Mouse (Mus musculus): ENCODE measurements at regions not wholly inside any gene's neighbourhood (a gene's known extent, or its start where the extent isn't known, plus 50 kb on each side); places are given as distances from the start of the nearest gene placed in this dataset.

DNA sequence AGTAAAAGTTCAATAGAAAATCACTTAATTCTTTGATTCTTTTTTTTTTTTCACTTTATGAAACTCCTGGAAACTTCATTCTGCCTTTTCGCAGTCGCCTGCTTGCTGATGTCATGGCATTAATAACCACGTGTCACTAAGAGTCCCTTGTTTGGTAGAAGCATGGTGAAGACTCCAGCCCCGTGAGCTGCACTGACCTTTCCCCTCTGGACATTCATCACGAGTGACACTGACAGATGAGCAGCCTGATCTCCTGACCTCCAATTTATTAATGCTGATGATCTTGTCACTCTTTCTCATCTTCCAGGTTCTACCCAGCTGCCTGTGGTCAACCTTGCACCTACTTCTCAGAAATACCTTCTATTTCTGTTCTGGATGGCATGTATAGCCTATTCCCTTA lies 867.1 kb upstream of the Slit2 start:
- no peak for DNase-seq (ENCODE audit: low spot score in 2 of 2)

DNA sequence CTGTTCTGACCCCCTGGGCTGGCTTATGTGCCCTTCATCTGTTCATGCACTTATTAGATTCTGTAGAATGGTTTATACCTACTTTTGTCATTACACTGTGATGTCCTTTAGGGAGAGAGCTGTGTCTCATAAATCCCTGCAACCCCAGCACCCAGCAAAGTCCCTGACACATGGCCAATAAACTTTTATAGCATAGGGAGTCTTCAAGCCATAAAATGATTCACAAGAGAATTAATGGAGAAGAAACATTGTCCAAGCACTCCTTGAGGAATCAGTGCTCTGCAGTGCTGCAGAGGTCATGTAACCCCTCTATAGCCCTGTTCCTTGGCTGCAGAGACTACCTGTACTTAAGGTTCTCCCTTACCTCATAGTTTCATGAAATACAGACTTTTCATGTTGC lies 887.2 kb upstream of the Slit2 start:
- DNase-seq (ENCODE audit: low spot score in 2 of 2) = no peak

DNA sequence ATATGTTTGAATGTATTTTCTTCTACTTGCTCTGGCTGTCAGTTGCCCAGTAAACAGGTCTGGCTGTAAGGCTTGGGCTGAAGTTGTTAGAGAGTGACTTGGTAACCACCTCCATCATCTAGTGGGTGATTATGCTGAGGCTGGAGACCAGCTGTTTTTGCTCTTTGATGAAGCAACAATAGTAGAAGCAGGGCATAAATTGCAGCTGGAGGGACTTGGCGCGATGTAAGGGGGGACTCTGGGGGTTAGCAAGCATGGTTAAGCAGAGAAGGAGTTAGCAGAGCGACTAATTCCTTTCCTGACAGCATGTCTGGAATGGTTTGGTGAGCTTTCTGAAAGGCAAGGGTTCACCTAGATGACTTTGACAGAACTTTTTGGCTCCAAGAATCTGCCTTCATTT lies 930.0 kb upstream of the Slit2 start:
- DNase-seq (ENCODE audit: low spot score in 2 of 2) = no peak

DNA sequence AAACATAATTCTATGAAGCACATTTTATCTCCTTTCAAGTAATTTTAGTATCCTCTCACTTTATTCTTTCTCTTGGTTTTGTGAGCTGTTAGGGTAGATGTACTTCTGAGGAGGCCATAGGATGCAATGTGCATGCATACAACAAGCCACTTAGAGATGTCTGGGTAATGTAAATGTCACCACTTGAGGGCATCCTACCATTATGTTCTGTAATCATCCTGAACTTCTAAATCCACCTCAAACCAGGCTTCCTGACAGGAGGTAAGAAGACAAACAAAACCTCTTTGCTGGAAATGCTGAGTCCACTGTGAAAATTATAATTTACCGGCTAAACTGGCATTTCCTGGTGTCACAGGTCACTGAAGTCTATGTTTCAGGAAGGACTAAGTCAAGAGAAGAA lies 946.2 kb upstream of the Slit2 start:
- no peak for DNase-seq (ENCODE audit: low spot score in 2 of 2)

DNA sequence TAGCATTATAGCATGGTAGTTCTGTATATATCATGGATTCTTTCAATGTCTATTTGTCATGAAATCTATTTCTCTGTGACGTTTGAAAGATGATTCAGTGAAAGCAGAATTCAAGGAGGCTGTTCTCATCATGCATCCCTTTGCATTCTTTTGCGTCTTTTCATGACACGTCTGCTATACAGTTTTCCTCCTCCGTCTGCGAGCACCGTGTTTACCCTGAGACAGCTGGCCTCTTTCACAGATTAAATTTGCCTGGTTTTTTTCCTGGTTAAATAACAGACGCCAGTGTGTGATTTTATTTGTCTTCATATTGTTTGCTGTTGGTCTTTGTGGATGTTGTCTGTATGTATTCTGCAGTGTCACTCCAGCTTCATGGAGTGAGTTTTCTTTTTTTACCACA lies 948.9 kb upstream of the Slit2 start:
- no peak for DNase-seq (ENCODE audit: low spot score in 2 of 2)

DNA sequence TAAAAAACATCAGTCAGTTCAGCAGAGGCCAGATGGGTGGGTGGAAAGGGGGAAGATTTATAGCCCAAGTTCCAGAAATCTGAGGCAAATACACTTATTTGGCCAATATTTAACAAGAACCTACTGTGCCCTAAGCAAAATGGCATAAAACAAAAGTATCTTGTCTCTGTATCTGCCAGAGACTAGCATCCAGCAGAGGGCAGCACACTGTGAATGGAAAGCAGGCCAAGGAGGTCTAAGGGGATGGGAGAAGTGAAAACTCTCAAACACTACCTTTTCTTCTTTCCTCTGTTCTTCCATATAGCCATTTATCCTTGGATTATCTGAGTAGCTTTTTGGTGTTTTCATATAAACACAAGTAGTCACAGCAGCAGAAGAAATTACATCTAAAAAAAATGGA lies 968.6 kb upstream of the Slit2 start:
- DNase-seq (ENCODE audit: low spot score in 2 of 2) = peak in 1 of 2 experiments; percentile 31

DNA sequence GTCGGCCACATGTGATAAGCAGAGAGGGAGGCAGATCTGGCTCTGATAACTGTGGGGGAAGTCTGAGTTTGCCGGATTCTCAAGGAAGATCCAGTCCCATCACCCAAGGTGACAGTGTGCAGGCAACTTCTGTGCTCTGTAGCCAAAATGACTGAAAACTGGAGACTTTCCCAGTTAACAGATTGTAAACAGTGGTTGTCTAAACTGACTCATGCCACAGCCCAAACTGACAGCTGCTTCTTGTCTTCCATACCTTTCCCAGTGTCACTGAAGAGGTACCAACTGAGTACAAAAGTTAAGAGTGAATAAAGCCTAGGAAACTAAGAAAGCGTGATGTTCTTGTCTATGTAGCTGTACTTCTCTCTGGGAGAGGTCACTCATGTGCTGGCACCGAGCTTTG lies 990.4 kb upstream of the Slit2 start:
- no peak for DNase-seq (ENCODE audit: low spot score in 2 of 2)

DNA sequence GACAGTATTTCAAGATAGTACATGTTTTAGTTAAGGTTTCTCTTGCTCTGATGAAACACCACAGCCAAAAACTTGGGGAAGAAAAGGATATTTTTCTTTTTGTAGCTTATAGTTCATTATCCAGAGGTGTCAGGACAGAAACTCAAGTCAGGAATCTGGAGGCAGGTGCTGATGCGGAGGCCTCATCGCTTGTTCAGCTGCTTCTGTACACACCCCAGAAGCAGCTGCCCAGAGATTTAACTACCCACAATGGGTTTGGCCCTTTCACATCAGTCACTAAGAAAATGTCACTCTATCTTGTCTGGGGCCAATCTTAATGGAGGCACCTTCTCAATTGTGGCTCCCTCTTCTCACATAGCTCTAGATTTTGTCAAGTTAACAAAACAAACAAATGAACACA lies 996.4 kb upstream of the Slit2 start:
- DNase-seq (ENCODE audit: low spot score in 2 of 2) = no peak

DNA sequence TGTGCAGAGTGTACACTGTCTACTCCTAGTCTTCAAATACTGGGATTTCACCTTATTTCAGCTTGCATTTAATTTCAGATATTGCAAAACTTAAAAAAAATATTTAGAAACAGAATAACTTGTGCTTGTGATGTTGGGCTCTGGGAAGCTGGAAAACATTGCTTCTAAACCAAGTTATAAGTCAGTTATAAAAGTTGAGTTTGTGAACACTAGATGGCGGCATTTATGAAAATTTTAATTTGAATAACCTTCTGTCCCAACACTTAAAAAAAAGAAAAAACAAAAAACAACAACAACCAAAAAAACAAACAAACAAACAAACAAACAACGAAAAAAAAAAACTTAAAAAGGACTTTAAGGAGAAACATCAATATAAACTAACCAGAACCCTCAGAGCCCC lies 1002.6 kb upstream of the Slit2 start:
- DNase-seq (ENCODE audit: low spot score in 2 of 2) = no peak

DNA sequence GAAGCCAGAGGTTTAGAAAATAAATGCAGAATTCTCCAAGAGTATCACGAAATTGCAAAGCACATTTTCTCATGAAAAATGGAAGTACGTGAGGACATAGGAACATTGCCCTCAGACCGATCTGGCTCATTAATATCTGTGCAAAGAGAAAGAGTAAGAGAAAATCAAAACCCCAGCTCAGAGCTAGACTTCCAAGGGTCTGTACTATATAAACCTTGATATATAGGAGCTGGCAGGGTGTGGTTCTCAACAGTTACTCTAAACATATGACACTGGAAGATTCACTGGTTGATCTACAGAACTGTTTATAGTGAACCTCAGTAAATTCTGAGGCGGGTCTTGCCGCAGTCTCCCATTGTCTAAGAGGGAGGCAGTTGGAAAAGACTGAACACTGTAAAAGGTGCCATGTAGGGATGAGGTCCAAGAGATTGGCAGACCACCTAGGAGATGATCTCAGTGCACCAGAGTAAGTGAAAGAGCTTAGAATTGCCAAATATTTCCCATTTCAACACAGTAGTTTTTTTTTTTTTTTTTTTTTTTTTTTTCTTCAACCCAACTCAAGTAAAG lies 1014.0 kb upstream of the Slit2 start:
- no peak for DNase-seq (ENCODE audit: low spot score in 2 of 2)

DNA sequence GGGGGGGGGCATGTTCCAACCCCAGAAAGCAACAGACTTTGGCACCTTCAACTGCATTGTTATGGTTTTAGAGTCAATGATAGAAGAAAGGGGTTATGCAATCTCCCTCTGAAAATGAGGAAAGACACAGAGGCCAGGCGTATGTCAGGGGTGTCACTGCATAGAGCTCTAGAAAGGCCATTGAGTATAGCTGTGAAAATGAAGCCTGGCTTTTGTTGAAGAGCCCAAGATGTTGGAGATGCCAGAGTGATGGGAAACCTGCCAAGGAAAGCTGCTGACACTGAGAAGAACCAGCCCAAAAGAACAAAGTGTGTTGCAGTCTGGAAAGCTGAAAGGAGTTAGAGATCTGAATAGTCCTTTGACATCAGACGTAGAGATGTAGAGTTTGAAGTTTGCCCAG lies 1022.2 kb upstream of the Slit2 start:
- no peak for DNase-seq (ENCODE audit: low spot score in 2 of 2)

DNA sequence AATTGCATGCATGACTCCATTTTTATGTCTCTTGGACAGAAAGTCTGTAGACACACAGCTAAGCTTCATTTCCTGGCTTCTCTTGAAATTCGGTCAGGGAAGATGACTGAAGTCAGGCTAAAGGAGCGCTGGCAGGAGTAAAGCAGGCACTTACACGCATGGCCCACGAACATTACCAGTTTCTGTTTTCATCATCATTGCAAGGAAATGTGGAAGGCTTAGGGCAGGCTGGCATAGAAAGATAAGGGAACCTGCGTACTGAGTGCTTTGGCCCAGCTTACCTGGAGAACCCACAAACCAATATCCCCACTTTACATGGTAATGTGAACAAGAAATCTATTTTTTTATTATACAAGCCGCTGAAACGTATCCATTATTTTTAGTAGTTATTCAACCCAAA lies 1056.6 kb upstream of the Slit2 start:
- DNase-seq (ENCODE audit: low spot score in 2 of 2) = no peak

DNA sequence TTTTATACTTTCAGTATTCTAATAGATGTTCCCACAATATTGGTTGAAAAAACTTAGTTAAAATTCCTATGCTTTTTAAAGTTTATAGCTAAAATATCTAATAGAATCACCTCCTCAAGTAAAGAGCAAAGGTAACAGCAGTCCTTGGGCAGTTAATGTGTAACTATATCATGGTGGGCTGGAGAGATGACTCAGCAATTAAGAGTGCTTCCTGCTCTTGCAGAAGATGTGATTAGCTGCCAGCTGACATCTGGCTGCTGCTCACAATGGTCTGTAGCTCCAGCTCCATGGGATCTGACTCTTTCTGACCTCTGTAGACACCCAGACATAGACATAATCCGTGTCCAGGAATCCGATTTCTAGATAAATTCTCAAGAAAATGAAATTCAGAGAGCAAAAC lies 1044.5 kb upstream of the Lcorl start:
- no peak for DNase-seq (ENCODE audit: low spot score in 2 of 2)

DNA sequence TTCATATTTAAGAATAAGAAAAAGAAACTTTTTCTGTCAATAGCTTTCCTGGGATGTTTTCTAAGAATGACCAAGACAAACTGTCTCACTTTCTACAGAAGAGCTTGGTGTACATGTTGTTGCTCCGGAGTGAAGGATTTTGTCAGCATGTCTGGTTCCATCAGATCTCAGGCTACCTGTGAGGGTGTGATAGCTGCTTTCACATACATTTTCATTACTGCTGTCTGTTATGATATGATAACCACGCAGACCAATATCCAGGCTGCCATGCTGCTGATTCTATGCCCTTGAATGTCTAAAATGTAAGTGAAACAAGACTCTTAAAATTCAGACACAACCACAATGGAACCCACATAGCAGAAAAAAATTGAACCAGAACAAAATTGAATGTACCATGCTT lies 1036.6 kb upstream of the Lcorl start:
- no peak for DNase-seq (ENCODE audit: low spot score in 2 of 2)

DNA sequence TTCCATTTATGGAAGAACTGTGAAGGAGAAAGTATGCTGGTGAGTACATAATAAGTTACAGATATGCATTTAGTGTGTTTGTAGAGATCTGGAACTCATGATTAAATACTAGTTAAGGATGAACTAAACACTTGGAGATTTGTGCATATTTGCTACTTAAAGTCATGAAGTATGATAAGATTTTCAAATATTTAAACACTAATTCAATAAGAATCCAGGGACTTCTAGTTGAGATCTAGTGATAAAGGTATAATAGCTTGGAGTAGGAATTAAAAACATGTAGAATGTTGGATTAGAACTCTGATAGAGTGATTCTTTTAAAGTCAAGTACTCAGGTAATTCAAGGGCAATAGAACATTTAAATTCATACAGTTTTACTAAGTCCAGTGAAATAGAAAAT lies 1026.5 kb upstream of the Lcorl start:
- no peak for DNase-seq (ENCODE audit: low spot score in 2 of 2)

DNA sequence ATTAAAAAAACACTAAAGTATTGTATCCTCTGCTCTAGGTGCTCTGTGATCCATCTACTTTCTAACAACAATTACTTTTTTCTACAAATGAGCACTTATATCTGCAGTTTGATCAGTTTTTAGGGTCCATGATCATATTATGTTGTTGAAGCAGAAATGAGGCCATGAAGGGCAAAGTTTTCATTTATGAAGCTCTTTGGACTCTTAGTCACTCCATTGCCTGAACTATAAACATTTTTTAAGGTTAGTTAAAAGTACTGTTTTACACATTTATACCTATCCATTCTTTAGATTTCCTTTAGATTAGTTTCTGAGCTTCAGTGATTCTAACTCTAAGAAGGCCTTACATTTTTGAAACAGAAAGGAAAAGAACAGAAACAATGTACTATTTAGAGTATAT lies 999.4 kb upstream of the Lcorl start:
- no peak for DNase-seq (ENCODE audit: low spot score in 2 of 2)

DNA sequence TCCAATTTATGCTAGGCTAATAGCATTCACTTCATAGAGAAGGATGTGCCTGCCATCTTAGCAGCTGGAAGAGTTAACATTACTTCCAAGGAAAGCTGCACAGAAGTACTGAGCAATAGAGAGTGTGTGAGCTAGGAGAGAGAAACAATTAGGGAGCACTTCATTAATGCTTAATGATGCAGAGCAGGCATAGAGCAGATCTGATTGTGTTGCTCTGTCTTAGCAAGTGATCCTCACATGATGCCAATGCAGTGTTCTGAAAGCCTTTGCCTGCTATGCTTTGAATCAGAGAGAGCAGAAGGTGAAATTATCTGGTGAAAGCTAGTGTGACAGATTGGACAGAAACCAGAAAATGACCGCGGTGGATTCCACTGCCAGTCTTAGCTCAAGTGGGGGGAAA lies 987.8 kb upstream of the Lcorl start:
- no peak for DNase-seq (ENCODE audit: low spot score in 2 of 2)

DNA sequence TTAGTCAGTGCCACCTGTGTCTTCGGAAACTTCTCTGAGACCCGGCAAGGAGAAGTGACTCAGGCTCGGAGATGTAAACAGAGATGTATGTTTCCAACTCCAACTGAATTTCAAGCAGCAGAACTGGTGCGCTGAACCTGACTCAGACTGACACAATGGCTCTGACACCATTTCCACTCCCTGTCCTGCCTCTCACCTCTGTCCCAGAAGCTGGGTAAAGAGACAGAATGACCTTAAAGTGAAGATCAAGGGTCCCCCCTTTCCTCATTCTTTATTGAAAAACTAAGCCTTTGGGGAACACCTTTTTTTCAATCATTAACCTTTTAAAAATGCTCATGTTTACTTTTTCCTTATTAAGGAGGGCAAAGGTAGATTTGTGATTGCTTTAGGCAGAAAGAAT lies 979.4 kb upstream of the Lcorl start:
- no peak for DNase-seq (ENCODE audit: low spot score in 2 of 2)

DNA sequence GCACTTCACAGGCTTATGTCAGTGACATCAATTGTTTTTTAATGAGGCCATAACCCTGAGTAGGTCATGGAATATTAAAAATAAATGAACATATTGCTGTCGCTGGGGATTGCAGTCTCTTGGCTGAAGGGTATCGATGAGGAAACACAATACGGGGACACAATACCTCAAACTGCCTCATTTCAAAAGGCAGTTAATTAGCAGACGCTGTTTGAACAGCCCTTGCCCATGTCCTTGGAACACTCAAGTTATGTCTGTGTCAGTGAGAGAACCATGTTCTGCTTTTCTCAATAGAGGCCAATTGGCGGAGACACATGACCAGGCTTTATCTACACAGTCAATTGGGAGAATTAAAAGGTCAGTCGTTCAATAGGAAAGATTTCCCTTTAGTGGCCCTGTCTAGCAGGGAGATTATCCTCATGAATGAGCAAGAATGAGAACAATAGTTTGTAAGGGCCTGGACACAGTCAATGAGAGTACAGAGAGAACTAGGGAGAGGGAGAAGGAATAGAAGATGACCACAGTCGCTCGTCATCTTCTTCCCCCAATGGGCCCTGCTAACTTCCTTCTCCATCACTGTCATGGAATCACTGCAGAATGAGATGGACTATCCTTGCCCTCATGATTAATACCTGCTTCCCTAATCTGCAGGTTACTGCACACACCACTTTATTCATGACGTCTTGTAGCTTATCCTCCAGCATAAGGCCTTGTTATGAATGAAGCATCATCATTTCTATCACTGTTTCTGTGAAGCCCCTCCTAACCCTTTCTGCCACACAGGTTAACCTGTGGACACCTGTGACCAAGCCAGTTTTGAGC lies 973.6 kb upstream of the Lcorl start:
- DNase-seq (ENCODE audit: low spot score in 2 of 2) = no peak

DNA sequence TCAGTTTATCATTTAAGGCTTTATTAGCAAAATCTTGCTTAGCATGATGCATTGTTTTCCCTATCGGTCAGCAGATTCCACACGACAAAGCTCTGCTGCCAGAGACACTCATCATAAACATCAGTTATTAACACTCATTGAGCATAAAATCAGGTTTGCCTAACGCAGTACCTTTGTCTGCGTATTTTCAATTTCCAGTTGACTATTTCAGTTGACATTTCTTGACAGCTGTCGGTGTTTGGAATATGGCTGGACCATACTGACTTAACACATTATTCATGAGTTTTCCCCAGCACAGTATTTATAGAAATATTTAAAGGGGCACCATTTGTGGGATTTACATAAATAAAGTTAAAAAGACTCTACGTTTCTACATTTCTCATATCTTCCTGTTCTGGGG lies 972.7 kb upstream of the Lcorl start:
- DNase-seq (ENCODE audit: low spot score in 2 of 2) = no peak

DNA sequence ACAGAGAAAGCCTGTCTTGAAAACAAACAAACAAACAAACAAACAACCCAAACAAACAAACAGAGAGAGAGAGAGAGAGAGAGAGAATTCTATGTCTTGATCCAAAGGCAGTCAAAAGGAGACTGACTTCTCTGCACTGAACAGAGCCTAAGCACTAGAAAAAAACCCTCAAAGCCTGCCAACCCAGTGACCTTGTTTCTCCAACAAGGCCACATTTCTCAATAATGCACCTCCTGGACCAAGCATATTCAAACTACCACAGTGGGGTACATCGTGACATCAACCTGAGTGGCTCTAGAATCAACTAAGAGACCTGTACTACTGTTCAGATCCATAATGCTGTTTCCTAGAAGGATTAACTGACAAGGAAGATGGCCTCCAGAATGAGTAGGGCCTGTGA lies 969.0 kb upstream of the Lcorl start:
- no peak for DNase-seq (ENCODE audit: low spot score in 2 of 2)

DNA sequence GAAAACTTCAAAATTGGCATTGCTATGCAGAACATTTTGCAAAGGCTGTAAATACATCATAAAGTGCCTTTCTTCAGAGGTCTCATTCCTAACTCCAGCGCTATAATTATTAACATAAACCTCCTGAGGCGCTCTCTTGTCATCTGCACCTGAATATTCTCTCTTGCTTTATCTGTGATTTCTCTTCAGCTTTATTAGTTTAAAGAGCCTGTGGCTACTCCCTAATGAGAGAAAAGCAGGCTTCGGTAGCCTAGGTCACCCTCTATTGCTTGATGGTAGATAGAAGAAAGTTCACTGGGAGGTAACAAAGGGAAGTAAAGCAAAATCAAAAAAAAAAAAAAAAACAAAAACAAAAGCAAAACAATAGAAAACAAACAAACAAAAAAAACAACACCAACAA lies 967.5 kb upstream of the Lcorl start:
- no peak for DNase-seq (ENCODE audit: low spot score in 2 of 2)

DNA sequence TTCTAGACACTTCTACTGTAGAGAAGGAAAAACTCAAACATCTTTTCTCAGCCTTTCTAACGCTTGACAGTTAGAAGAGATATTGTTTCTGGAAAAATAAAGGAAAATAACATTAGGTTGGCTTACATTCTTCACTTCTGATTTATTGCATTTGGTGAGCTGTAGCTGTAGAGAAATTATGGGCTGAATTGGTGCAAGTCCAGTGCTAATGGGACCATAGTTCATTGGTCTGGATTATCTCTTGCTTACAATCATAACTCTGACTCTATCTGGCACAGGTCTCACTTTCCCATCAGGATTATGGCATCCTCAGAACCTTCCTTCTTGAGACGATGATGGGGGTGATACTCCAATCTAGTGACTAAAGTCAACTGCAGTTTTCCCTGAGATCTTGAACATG lies 937.7 kb upstream of the Lcorl start:
- DNase-seq (ENCODE audit: low spot score in 2 of 2) = no peak
